Mouse (Mus musculus): ENCODE results near the gene Gins3. TPM values are rescaled to one million over a fixed set of nuclear protein-coding genes. Genes with fewer than 3 reads are reported as not detected.
"Not testable (repeated sequence)": the region's sequence is repeated elsewhere in the genome, so short reads cannot be mapped to it uniquely, and the experiment has no call there.

Gins3 gene
- total RNA-seq (2021): 1 to 10 TPM; 5.7 to 6.2 TPM
- long read RNA-seq, experiment 1, partial matches to known transcripts: 0 of 4 reads
- long read RNA-seq, experiment 1, other reads (novel, unspliced or antisense): 0 of 4 reads
- long read RNA-seq, experiment 2, transcript Gins3-201 (3 exons, 2,519 nt): major isoform, 12 of 12 reads
- long read RNA-seq, experiment 2, partial matches to known transcripts: 0 of 12 reads
- long read RNA-seq, experiment 2, other reads (novel, unspliced or antisense): 0 of 12 reads

DNA sequence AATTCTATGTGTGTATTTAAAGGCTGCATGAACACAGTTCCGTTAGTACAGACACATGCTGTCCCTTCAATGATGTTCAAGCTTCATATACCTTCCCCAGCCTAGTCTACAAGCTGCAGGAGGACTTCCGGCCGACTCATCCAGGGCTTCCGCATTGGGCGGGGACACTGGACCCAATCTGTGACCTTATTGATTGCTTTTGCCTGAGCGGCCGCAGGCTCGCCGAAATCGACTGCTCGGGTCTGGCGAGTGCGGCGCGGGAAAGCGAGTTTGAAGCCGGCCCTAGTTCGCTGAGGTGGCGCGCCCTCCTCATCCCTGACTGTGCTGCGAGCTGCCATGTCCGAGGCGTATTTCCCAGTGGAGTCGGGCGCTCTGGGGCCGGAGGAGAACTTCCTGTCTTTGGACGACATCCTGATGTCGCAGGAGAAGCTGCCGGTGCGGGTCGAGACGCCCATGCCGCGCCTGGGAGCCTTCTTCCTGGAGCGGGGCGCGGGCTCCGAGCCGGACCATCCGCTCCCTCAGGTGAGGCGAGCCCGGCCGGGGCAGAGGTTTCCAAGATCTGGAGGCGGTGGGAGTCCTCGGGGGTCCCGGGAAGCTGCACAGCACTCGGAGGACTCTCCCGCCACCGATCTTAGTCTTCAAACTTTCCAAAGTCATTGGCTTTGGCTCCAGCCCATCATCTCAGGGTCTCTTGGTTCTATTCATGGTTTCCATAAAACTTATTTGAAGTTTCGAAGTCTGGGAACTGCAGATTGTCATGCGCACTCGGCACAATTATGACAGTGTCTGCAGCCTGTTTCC lies at the start of gene Gins3:
Gene Gins3, plus strand, starts transcription at position 192 of the 801 bp plus-strand sequence.
- peak; percentile 75 to 89 for DNase-seq (ENCODE audit: low spot score in 2 of 2)

DNA sequence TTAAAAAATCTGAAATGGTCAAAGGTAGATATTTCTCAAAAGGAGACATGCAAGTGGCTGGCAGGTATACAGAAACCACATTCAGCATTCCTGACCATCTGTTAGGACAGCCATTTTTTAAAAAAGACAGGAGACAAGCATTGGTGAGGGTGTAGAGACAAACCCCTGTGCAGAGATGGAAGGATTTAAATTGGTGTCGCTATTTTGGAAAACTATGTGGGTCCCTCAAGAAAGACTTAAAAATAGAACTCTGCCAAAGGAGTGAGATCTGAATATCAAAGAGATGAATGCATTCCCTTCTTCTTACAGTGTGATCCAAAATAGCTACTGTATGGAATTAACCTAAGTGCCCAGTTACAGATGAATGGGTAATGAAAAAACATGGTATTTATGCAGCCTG lies 45.9 kb upstream of the Gins3 start:
- DNase-seq (ENCODE audit: low spot score in 2 of 2): no peak

DNA sequence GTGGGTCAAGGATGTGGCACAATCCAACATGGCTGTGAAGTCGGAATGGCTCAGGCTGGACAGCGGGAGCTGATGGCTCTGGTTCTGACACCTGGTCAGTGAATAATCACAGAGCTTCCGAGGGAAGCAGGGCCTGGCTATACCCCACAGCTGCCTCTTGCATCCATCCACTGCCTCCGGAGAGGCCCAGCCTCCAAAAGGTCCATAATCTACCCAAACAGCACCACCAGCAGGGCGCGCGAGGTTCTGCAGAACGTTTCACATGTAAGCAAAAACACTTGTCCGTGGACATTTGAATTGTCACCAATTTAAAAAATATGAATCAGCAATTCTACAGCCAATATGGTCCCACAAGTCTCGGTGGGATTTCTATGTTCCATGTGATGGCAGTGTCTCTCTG lies 44.0 kb upstream of the Gins3 start:
- DNase-seq (ENCODE audit: low spot score in 2 of 2): no peak

DNA sequence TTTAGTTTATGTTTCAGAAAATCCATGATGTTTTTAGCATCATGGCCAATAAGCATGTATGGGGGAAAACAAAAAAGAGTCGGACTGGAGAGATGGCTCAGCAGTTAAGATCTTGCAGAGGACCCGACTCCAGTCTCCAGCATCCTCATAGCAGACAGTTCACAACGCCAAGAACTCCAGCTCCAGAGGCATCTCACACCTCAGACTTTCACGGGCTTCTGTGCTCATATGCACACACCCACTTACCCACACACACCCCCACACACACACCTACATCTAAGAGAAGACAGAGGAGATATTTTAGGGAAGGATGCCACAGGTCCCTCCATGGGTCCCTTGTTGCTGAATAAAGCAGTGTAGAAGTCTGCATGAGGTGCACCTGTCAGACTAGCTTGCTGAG lies 42.7 kb upstream of the Gins3 start:
- no peak for DNase-seq (ENCODE audit: low spot score in 2 of 2)

DNA sequence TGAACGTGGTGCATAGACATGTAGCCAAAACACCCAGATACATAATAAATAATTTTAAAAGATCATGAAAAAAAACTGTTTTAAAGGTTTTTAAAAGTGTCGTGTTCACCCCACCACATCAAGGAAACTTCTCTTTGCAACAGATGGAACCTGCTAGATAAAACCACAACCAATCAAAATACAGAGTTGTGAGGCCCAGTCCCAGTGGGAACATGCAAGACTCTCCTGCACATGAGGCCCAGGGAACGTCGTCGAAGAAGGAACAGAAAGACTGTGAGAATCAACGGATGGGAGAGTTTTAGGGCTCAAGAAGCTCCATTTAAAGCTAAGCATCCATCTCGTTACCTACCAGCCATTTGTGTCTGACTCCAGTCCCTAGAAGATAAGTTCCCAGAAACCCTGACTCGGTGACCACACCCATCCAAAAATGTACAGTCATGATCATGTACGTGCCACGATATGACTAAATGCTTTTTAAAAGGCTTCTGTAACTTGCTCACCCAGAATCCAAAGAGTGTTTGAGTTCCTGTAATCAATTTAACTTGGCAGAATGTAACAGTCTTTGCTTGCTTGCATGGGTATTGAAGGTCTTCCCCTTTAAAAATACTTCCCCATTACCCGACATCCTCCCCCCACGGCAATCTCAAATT lies 41.0 kb upstream of the Gins3 start:
- no peak for DNase-seq (ENCODE audit: low spot score in 2 of 2)

DNA sequence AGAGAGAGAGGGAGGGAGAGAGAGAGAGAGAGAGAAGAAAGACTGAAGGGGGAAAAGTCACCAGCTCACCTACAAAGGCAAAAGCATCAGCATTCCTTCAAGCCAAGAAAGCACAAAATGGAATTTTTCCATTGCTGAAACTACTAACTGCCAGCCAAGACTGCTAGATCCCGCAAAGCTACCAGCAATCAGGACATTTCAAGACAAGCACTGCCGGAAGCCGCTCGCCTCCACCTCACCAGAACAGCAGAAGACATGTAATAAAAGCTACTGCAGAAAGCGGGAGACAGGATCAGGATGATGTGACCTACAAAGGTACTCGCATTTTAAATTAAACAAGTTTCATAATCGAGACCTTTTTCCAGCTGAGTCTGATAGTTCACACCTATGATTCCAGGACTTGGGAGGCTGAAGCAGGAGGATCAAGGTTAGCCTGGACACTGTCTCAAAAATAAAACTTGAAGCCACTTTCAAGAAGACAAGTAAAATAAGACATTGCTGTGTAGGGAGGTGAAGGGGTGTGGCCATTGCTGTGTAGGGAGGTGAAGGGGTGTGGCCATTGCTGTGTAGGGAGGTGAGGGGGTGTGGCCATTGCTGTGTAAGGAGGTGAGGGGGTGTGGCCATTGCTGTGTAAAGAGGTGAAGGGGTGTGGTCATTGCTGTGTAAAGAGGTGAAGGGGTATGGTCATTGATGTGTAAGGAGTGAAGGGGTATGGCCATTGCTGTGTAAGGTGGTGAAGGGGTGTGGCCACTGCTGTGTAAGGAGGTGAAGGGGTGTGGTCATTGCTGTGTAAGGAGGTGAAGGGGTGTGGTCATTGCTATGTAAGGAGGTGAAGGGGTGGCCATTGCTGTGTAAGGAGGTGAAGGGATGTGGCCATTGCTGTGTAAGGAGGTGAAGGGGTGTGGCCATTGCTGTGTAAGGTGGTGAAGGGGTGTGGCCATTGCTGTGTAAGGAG lies 39.5 kb upstream of the Gins3 start:
- no peak for DNase-seq (ENCODE audit: low spot score in 2 of 2)

DNA sequence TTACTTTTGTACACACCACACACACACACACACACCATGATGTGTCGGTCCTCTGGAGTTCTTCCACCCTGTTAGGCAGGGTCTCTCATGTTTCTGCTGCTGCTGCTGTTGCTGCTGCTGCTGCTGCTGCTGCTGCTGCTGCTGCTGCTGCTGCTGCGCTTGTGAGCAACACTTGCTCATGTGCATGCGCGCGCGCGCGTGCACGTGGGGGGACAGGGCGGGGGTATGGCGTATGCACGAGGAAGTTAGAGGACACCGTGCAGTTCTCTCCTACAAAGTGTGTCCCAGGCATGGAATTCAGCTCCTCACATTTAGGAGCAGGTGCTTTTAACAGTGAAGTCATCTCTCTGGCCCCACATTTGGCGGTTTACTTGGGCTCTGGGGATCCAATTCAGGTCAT lies 38.1 kb upstream of the Gins3 start:
- no peak for DNase-seq (ENCODE audit: low spot score in 2 of 2)

DNA sequence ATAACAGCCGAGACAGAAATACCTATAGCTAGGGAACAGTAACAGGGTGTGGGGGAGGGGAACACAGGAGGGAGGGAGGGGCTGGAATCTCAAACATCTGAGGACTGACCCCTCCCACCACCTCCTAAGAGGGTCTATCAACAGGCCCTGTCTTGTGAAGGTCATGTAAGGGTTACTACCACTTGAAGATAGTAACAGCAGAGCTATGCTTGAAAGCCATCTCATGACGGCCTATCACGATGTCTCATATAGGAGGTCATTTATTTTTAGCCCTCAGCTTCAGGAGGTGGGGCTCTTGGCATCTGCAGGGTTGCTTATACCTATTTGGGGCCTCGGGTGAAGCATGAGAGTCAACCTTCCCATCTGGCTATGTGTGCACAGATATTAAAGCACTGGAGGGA lies 36.4 kb upstream of the Gins3 start:
- no peak for DNase-seq (ENCODE audit: low spot score in 2 of 2)

DNA sequence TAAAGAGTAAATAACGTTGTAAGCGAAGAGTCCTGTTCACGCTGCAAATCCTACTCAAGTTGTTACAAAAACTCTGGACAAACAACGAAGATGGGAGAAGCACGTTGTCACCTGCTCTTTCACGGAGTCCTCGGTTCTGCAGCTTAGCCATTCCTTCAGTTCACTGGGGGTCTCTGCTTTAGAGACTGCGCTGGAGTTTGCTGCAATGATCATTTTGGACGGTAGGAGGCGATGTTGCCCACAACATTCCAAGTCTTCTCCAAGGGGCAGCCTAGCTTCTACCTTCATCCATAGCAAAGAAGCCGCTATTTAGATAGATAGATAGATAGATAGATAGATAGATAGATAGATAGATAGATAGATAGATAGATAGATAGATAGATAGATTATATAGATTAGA lies 33.4 kb upstream of the Gins3 start:
- no peak for DNase-seq (ENCODE audit: low spot score in 2 of 2)

DNA sequence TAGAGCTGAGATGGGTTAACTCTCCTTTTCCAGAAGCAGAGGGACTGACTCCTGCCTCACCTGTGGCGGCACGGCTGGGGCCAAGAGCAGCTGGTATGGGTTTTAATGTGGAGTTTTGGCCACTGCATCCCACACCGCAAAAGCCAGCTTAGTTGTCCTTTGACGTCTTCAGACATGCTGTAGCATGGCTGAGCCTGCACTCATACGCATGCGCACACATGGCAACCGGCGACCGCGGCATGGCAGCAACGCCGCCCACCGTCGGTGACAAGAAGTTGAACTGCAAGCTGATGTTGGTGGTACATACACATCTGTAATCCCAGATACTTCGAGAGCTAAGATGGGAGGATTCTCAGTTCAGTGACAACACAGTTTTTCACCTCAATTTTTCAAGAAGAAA lies 31.9 kb upstream of the Gins3 start:
- no peak for DNase-seq (ENCODE audit: low spot score in 2 of 2)

DNA sequence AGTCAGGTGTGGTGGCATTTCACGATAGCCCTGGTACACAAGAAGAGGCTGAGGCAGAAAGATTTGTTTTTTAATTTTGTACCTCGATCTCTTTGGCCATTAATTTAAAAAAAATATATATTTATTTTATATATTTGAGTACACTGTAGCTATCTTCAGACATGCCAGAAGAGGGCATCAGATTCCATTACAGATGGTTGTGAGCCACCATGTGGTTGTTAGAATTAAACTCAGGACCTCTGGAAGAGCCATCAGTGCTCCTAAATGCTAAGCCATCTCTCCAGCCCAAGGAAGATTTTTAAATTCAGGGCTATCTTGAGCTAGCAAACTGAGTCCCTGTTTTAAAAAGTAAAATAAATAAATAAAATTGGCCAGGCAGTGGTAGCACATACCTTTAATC lies 31.1 kb upstream of the Gins3 start:
- no peak for DNase-seq (ENCODE audit: low spot score in 2 of 2)

DNA sequence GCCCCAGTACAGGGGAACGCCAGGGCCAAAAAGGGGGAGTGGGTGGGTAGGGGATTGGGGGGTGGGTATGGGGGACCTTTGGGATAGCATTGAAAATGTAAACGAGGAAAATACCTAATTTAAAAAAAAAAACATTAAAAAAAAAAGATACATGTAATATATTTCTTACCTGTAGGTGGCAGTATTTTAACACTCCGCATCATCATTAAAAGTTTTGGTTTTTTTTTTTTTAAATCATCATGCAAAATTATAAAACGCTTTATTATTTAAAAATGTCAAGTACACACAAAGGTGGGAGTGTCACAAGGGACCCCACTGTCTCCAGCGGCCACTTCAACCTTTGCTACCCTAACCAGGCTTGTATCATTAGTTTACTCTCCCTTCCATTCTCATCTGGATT lies 26.7 kb upstream of the Gins3 start:
- not testable (repeated sequence) for DNase-seq (ENCODE audit: low spot score in 2 of 2)

DNA sequence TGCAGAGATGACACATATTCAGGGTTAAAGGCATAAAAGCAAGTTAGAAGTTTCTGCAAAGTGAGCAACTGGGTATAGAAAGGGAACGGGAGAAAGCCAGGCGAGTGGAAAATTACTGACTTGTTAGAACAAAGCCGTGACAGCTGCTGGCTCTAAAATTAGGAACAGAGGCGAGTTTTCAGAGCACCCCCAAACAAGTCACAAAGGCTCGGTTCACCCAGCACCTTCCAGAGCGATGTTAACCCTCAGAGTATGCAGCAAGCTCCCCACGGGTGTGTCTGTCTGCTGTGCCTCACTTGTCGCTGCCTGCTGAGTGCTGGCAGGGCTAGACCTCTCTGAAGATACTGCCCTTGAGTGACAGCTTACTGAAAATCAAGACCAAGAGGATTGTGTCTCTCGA lies 26.0 kb upstream of the Gins3 start:
- DNase-seq (ENCODE audit: low spot score in 2 of 2): no peak

DNA sequence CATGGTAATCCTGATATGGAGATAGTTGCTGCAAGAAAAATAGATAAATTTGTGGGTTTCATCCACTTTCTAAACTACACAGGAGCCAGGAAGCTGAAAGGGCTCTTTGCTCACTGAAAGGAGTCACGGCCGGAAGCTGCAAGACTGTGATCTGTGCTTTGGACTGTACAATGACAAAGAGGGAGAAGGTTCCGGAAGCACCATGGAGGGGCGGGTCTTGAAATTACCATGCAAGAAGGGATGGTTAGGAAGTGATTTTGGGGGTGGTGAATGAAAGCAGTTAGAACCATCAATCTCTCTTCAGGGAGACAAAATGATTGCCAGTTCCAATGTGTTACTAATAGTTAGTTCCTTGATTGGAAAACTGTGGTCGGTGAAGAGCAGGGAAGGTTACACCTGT lies 23.8 kb upstream of the Gins3 start:
- DNase-seq (ENCODE audit: low spot score in 2 of 2): no peak

DNA sequence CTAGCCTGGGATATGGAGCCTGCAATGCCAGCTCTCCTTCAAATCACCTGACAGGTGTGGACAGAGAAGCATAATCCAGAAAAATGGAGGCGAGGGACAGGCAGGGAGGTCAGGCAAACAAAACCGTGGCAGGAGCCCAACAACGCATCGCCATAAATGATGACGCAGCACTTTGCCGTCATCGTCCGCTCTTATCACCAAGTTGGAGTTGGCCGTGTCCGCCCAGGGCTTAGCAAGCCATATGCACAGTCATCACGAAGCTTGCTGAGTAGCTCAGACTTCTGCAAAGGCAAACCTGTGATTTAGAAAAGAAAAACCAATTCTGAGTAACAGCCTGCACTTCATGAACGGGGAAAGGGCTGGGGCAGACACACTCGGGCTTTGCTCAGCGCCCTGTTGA lies 22.5 kb upstream of the Gins3 start:
- no peak for DNase-seq (ENCODE audit: low spot score in 2 of 2)

DNA sequence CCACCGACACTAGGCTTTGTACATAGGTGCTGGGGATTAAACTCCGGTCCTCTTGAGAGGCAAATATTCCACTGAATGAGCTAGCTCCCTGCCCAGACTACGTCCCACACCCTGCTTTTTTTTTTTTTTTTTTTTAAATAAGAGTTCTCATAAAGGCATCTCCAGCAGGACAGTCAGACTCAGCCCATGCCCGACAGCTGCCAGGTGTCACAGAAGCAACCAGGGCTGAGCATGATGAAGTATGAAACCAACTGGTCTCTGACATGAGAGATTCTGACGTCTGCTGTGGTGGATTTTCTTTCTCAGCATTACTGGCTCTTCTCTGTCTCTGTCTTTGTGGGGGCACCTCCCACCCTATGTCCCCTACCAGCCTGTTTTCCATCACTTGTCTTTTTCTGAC lies 21.5 kb upstream of the Gins3 start:
- no peak for DNase-seq (ENCODE audit: low spot score in 2 of 2)

DNA sequence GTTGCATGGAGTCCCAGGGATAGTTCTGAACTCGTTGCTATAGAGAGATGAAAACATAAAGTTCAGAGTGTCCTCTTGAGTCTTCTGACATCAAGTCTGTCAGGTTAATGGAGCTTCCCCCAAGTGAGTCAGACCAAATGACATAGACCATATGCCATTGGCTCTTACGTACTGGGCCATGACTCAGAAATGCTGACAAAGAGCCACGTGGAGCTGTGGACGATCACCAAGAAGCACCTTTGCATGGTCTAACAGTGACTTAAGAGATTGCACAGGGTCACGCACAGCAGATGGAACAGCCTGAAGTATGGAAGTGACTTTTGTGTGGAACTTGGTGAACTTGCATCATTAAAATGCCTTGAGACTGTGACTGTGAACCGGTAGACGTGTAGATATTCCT lies 16.9 kb upstream of the Gins3 start:
- no peak for DNase-seq (ENCODE audit: low spot score in 2 of 2)

DNA sequence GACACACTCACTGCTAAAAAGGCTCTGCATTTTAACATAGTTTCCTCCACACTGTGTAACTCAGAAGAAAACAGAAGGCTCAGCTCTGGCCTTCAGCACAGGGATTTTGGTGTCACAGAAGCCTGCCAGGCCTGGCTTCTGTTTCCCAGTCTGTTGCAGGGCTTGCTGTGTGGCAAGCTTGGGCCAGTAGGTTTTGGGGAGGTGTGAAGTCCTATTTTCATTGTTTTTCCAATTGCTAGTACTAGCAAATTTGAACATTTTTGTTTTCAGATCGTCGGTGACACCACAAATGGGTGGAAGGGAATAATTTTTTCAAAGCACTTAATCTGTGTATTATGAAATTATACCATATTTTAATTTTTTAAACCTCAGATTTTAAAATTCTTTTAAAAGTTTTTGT lies 13.2 kb upstream of the Gins3 start:
- no peak for DNase-seq (ENCODE audit: low spot score in 2 of 2)

DNA sequence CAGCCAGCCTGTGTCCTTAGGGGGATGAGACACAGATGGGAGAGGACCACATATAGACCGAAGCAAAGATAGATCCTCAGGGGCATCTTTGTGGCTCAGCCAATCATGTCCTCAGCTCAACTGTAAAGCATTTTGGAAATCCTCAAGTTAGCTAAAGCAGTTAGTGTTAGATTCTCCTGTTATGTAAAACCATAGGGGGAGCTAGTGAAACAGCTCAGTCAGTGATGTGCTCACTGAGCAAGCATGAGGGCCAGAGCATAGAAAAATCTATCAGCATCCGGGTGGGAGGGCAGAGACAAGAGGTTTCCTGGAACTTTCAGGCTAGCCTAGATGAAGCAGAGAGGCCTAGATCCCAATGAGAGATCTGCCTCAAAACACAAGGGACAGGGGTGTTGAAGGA lies 8.4 kb upstream of the Gins3 start:
- no peak for DNase-seq (ENCODE audit: low spot score in 2 of 2)

DNA sequence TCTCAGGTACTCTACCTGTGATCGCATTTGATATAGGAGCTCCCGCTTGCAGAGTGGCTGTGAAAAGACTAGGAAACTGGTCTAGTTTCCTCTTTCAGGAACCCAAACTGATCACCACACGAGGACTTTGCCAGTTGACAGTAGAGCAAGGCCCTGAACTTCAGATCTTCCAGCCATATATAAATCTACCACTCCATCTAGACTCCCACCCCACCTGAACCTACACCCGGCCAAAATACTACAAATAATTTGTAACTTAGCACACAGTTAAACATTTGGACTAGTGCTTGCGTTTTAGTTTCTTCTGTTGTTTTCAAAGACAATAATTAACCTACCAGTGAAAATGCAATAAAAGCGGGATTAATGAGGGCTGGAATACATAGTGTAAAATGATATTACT lies 413 bp upstream of the Gins3 start:
- DNase-seq (ENCODE audit: low spot score in 2 of 2): no peak

DNA sequence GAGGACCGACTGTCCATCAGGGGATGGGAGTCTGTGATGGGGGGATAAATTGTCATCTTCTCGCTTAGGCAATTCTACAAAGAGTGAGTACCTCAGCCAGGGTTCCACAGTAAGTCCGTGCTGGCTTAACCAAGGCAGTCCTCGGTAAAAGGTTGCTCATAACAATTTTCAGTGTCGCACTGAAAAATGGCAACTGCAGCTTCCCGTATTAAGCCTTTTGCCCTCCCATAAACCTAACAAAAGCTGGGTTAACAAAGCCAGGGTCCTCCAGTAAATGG lies 749 bp downstream of the Gins3 start:
- DNase-seq (ENCODE audit: low spot score in 2 of 2): no peak

DNA sequence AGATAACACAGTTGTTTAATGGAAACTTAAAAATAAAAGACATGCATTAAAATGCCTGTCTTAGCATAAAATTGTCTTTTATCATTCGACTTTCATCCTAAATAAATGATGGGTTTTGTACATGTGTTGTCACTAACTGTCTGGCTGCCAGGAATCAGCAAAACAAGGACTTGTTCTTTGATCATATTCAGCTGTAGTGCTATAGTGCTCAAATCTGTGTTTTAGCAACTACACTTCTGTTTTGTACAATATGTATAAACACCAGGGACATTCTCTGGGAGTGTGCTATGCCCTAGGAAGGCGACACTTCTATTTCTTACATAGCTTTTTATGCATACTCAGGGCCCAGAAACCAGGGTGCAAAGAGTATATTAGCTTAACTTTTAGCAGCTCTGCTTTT lies 11.7 kb downstream of the Gins3 start:
- no peak for DNase-seq (ENCODE audit: low spot score in 2 of 2)

All from adrenal gland, postnatal 4 days (tissue).